In genomic region chr4:97871770-97872439, GRCm38 (mm10) we compare ENCODE assay signal across 8 mouse cellular contexts.
DNase-seq lines count a peak whose midpoint lies in the region; ATAC-seq and TF ChIP-seq lines count a peak whose summit lies in the region.

No protein-coding gene starts in this region.

- no peak overlapping the region for H3K4me2 ChIP-seq in intestine, embryonic 15.5 days (replicated peaks)
- H3K4me2 ChIP-seq in neural tube, embryonic 15.5 days: no peak overlapping the region

- no peak for ATAC-seq in intestine, embryonic 15.5 days
- no peak for ATAC-seq in neural tube, embryonic 15.5 days (ENCODE audit: low FRiP score)

- H3K27ac ChIP-seq in liver, adult 2 months (replicated peaks; ENCODE audit: insufficient read depth, low read depth, low read length): peak overlapping the region; percentile 13
- 0 out of 2 replicates have a peak overlapping the region, but pooled peaks have one; percentile 19 for H3K27ac ChIP-seq in intestine, embryonic 15.5 days
- peak overlapping the region; percentile 73 for H3K27ac ChIP-seq in neural tube, embryonic 15.5 days (replicated peaks)

- no peak overlapping the region for H3K4me3 ChIP-seq in liver, adult 2 months (ENCODE audit: insufficient read depth, low read depth, low read length)
- H3K4me3 ChIP-seq in intestine, embryonic 15.5 days (replicated peaks): no peak overlapping the region
- no peak overlapping the region for H3K4me3 ChIP-seq in neural tube, embryonic 15.5 days (replicated peaks)

- 76% methylated on average over 9 of the region's 9 CpGs for whole genome bisulfite sequencing in liver, adult 2 months
- 68% methylated on average over 9 of the region's 9 CpGs for WGBS in intestine, embryonic 15.5 days
- WGBS in neural tube, embryonic 15.5 days: 30% methylated on average over 9 of the region's 9 CpGs

- H3K4me1 ChIP-seq in liver, adult 2 months (ENCODE audit: control insufficient read depth, insufficient read depth, low read length): peaks cover 18% of the 10 kb centered on the region; the same call in 1 of the 2 replicates
- H3K4me1 ChIP-seq in intestine, embryonic 15.5 days (replicated peaks): peaks cover 13% of the 10 kb centered on the region
- H3K4me1 ChIP-seq in neural tube, embryonic 15.5 days: peaks cover 33% of the 10 kb centered on the region

- peak; percentile 27 for DNase-seq in adrenal gland, postnatal 14 days
- no peak for DNase-seq in adrenal gland, postnatal 10 days
- no peak for DNase-seq in liver, adult 2 months (ENCODE audit: extremely low read depth, low read depth, low spot score)
- no peak for DNase-seq in liver
- no peak for DNase-seq in adrenal gland, postnatal 25 days
- DNase-seq in thymus, postnatal 36 days: no peak

- peaks cover 20% of the 10 kb centered on the region; the same call in 1 of the 2 replicates for H3K79me2 ChIP-seq in liver, adult 2 months (ENCODE audit: control insufficient read depth, insufficient read depth, low read length)

- TF ChIP-seq POLR2A in liver, adult 2 months (IDR thresholded peaks at IDR 0.05; ENCODE audit: extremely low read depth, insufficient read depth, low read length): no peak

- H3K36me3 ChIP-seq in liver, adult 2 months (ENCODE audit: control insufficient read depth, insufficient read depth, low read length): no peaks in the 10 kb centered on the region
- H3K36me3 ChIP-seq in intestine, embryonic 15.5 days: no peaks in the 10 kb centered on the region
- no peaks in the 10 kb centered on the region for H3K36me3 ChIP-seq in neural tube, embryonic 15.5 days

- no peak overlapping the region for H3K9ac ChIP-seq in liver, adult 2 months (ENCODE audit: low read depth, low read length)
- H3K9ac ChIP-seq in intestine, embryonic 15.5 days: no peak overlapping the region
- H3K9ac ChIP-seq in neural tube, embryonic 15.5 days (replicated peaks): no peak overlapping the region

- H3K27me3 ChIP-seq in liver, adult 2 months (ENCODE audit: control insufficient read depth, insufficient read depth, low read length): no peaks in the 10 kb centered on the region
- H3K27me3 ChIP-seq in intestine, embryonic 15.5 days (replicated peaks): no peaks in the 10 kb centered on the region
- no peaks in the 10 kb centered on the region for H3K27me3 ChIP-seq in neural tube, embryonic 15.5 days (replicated peaks)

- no peak for TF ChIP-seq CTCF in liver, adult 2 months (IDR thresholded peaks at IDR 0.05; ENCODE audit: low read depth, low read length)

- H3K9me3 ChIP-seq in intestine, embryonic 15.5 days: no peaks in the 10 kb centered on the region
- no peaks in the 10 kb centered on the region for H3K9me3 ChIP-seq in neural tube, embryonic 15.5 days (replicated peaks)

Comparison
In these comparisons a context has a peak if more than half of its experiments do, and no peak if none do; other contexts are left out.
1. H3K27ac ChIP-seq: peak in every context shown above with its lines; median percentile 73 in neural tube, embryonic 15.5 days; 19 in intestine, embryonic 15.5 days; 13 in liver, adult 2 months.